ENCODE assay signal across 19 mouse cellular contexts in genomic region chr2:71451761-71452160, GRCm38 (mm10). TPM values are rescaled to one million over a fixed set of nuclear protein-coding genes. Genes with fewer than 3 reads are reported as not detected.
DNase-seq lines count a peak whose midpoint lies in the region; ATAC-seq and TF ChIP-seq lines count a peak whose summit lies in the region.
"Had no signal": no experiment of that assay in that cellular context is flagged by ENCODE, and none has a peak within 500 bp of the region (broad histone marks: within the 10 kb centered on the region; RNA-seq: fewer than 3 reads in every experiment).

No protein-coding gene starts in this region.

- H3K27ac ChIP-seq in hindbrain, postnatal 0 days, result no peak overlapping the region
- no peak overlapping the region for H3K27ac ChIP-seq in hindbrain, embryonic 13.5 days
- H3K27ac ChIP-seq in midbrain, postnatal 0 days (ENCODE audit: low read depth, low read length), result no peak overlapping the region
- no peak overlapping the region for H3K27ac ChIP-seq in midbrain, embryonic 15.5 days
- H3K27ac ChIP-seq in cortical plate, adult 2 months (ENCODE audit: insufficient read depth, low read length), result no peak overlapping the region
- no peak overlapping the region for H3K27ac ChIP-seq in midbrain, embryonic 13.5 days
- H3K27ac ChIP-seq: gastrocnemius, adult 2 months; hindbrain, embryonic 12.5 days; limb, embryonic 15.5 days had no signal

- H3K4me2 ChIP-seq in hindbrain, postnatal 0 days (ENCODE audit: low read depth, low read length), result no peak overlapping the region
- H3K4me2 ChIP-seq in hindbrain, embryonic 13.5 days, result no peak overlapping the region
- no peak overlapping the region for H3K4me2 ChIP-seq in midbrain, postnatal 0 days (ENCODE audit: low read depth, low read length, poor library complexity, severe bottlenecking)
- H3K4me2 ChIP-seq in midbrain, embryonic 15.5 days, result no peak overlapping the region
- H3K4me2 ChIP-seq in midbrain, embryonic 13.5 days (replicated peaks), result no peak overlapping the region

- no peak overlapping the region for H3K4me3 ChIP-seq in hindbrain, postnatal 0 days (ENCODE audit: low read length)
- H3K4me3 ChIP-seq in hindbrain, embryonic 13.5 days, result no peak overlapping the region
- H3K4me3 ChIP-seq in midbrain, postnatal 0 days (ENCODE audit: low read depth, low read length), result no peak overlapping the region
- no peak overlapping the region for H3K4me3 ChIP-seq in midbrain, embryonic 15.5 days
- H3K4me3 ChIP-seq in cortical plate, adult 2 months (ENCODE audit: insufficient read depth, low read length), result no peak overlapping the region
- H3K4me3 ChIP-seq in midbrain, embryonic 13.5 days (replicated peaks), result no peak overlapping the region
- H3K4me3 ChIP-seq: gastrocnemius, adult 2 months; hindbrain, embryonic 12.5 days had no signal

- no peaks in the 10 kb centered on the region for H3K9me3 ChIP-seq in hindbrain, postnatal 0 days (ENCODE audit: low read length)
- no peaks in the 10 kb centered on the region for H3K9me3 ChIP-seq in hindbrain, embryonic 13.5 days
- H3K9me3 ChIP-seq in midbrain, postnatal 0 days (ENCODE audit: low read length), result no peaks in the 10 kb centered on the region
- H3K9me3 ChIP-seq in midbrain, embryonic 15.5 days, result no peaks in the 10 kb centered on the region
- no peaks in the 10 kb centered on the region for H3K9me3 ChIP-seq in midbrain, embryonic 13.5 days
- H3K9me3 ChIP-seq: G1E; hindbrain, embryonic 12.5 days; limb, embryonic 15.5 days had no signal

- no peaks in the 10 kb centered on the region for H3K4me1 ChIP-seq in hindbrain, postnatal 0 days (ENCODE audit: insufficient read depth, low read length)
- peaks cover 3% of the 10 kb centered on the region; the same call in 1 of the 2 replicates for H3K4me1 ChIP-seq in hindbrain, embryonic 13.5 days (replicated peaks)
- H3K4me1 ChIP-seq in midbrain, postnatal 0 days (ENCODE audit: insufficient read depth, low read length), result no peaks in the 10 kb centered on the region
- peaks cover 8% of the 10 kb centered on the region; the same call in 1 of the 2 replicates for H3K4me1 ChIP-seq in midbrain, embryonic 15.5 days
- H3K4me1 ChIP-seq in cortical plate, adult 2 months (ENCODE audit: control insufficient read depth, insufficient read depth, low read length), result no peaks in the 10 kb centered on the region
- 0 out of 2 replicates have a peak, but pooled peaks cover 5% of the 10 kb centered on the region for H3K4me1 ChIP-seq in midbrain, embryonic 13.5 days (replicated peaks)

- no peak for TF ChIP-seq POLR2A in cortical plate, adult 2 months (IDR thresholded peaks at IDR 0.05; ENCODE audit: extremely low read depth, insufficient read depth, low read length)

- no peaks in the 10 kb centered on the region for H3K27me3 ChIP-seq in hindbrain, postnatal 0 days (ENCODE audit: insufficient read depth, low read length)
- H3K27me3 ChIP-seq in hindbrain, embryonic 13.5 days, result peaks cover 25% of the 10 kb centered on the region
- 0 out of 2 replicates have a peak, but pooled peaks cover 5% of the 10 kb centered on the region for H3K27me3 ChIP-seq in midbrain, postnatal 0 days (ENCODE audit: insufficient read depth, low read length)
- 0 out of 2 replicates have a peak, but pooled peaks cover 3% of the 10 kb centered on the region for H3K27me3 ChIP-seq in midbrain, embryonic 15.5 days (replicated peaks)
- H3K27me3 ChIP-seq in midbrain, embryonic 13.5 days, result peaks cover 29% of the 10 kb centered on the region
- H3K27me3 ChIP-seq: limb, embryonic 15.5 days had no signal

- H3K36me3 ChIP-seq in hindbrain, postnatal 0 days (ENCODE audit: insufficient read depth, low read length), result no peaks in the 10 kb centered on the region
- H3K36me3 ChIP-seq in hindbrain, embryonic 13.5 days, result no peaks in the 10 kb centered on the region
- no peaks in the 10 kb centered on the region for H3K36me3 ChIP-seq in midbrain, postnatal 0 days (ENCODE audit: insufficient read depth, low read length)
- no peaks in the 10 kb centered on the region for H3K36me3 ChIP-seq in midbrain, embryonic 15.5 days (replicated peaks)
- no peaks in the 10 kb centered on the region for H3K36me3 ChIP-seq in midbrain, embryonic 13.5 days
- H3K36me3 ChIP-seq: hindbrain, embryonic 12.5 days; limb, embryonic 15.5 days had no signal

- no peak for ATAC-seq in hindbrain, postnatal 0 days
- no peak for ATAC-seq in hindbrain, embryonic 13.5 days (ENCODE audit: low FRiP score)
- no peak for ATAC-seq in midbrain, postnatal 0 days (ENCODE audit: low FRiP score)
- ATAC-seq in midbrain, embryonic 15.5 days (replicated peaks), result no peak
- ATAC-seq in midbrain, embryonic 13.5 days, result no peak
- ATAC-seq: forebrain, embryonic 16.5 days had no signal

- peak; percentile 35 for TF ChIP-seq CTCF in hindbrain, postnatal 0 days (IDR thresholded peaks at IDR 0.05; ENCODE audit: low read depth)
- TF ChIP-seq CTCF in midbrain, postnatal 0 days (IDR thresholded peaks at IDR 0.05), result peak; percentile 45
- TF ChIP-seq CTCF in cortical plate, adult 2 months (IDR thresholded peaks at IDR 0.05; ENCODE audit: extremely low read depth, insufficient read depth, low read length), result 0 out of 2 replicates have a peak, but pooled peaks have one; percentile 18

- DNase-seq in hindbrain, postnatal 0 days (ENCODE audit: low spot score), result no peak
- DNase-seq in midbrain, postnatal 0 days (ENCODE audit: low spot score), result no peak
- no peak for DNase-seq in c-Kit-positive CD71-positive TER-119-positive erythroid progenitor cells, embryonic 14.5 days (ENCODE audit: low spot score)
- DNase-seq in gastrocnemius, postnatal 10 days, result no peak
- DNase-seq: adrenal gland, adult 8-10 months; gastrocnemius, adult 2 months; kidney, adult 11 months; kidney, postnatal 36 days; lung, postnatal 10 days; right cerebral cortex, postnatal 4 days; thymus, postnatal 25 days had no signal

- no peak overlapping the region for H3K9ac ChIP-seq in hindbrain, postnatal 0 days (replicated peaks; ENCODE audit: low read length)
- H3K9ac ChIP-seq in hindbrain, embryonic 13.5 days, result no peak overlapping the region
- H3K9ac ChIP-seq in midbrain, postnatal 0 days (replicated peaks; ENCODE audit: low read length, poor library complexity, severe bottlenecking), result no peak overlapping the region
- H3K9ac ChIP-seq in midbrain, embryonic 15.5 days, result no peak overlapping the region
- H3K9ac ChIP-seq in midbrain, embryonic 13.5 days (replicated peaks), result no peak overlapping the region
- H3K9ac ChIP-seq: hindbrain, embryonic 12.5 days; limb, embryonic 15.5 days had no signal

- WGBS in hindbrain, postnatal 0 days, result 59% methylated on average over 5 of the region's 5 CpGs
- 65% methylated on average over 5 of the region's 5 CpGs for WGBS in hindbrain, embryonic 13.5 days
- 70% methylated on average over 5 of the region's 5 CpGs for WGBS in midbrain, postnatal 0 days
- 64% methylated on average over 5 of the region's 5 CpGs for WGBS in midbrain, embryonic 15.5 days
- WGBS in midbrain, embryonic 13.5 days, result 63% methylated on average over 5 of the region's 5 CpGs

RNA-seq across cellular contexts. Expression of gene Metap1d, which starts 1.3 kb away (rescaled TPM):
- total RNA-seq in hindbrain, postnatal 0 days (2014; rRNA removed), result 12.0 and 14.4 TPM in 2 replicates
- polyA plus RNA-seq in hindbrain, postnatal 0 days (2015; fragmentation: Nextera tagmentation; extraction: Ambion mirVana), result 26.2 and 29.1 TPM in 2 replicates
- 33.4 and 33.7 TPM in 2 replicates for polyA plus RNA-seq in hindbrain, embryonic 13.5 days (2015; fragmentation: Nextera tagmentation; extraction: Ambion mirVana)
- 14.4 and 16.9 TPM in 2 replicates for total RNA-seq in midbrain, postnatal 0 days (2014; rRNA removed)
- polyA plus RNA-seq in midbrain, postnatal 0 days (2015; fragmentation: Nextera tagmentation; extraction: Ambion mirVana), result 25.1 and 27.7 TPM in 2 replicates
- 35.7 and 36.7 TPM in 2 replicates for polyA plus RNA-seq in midbrain, embryonic 15.5 days (2015; fragmentation: Nextera tagmentation; extraction: Ambion mirVana)
- 40.9 and 41.5 TPM in 2 replicates for polyA plus RNA-seq in cortical plate, adult 2 months (2012; rRNA removed)
- 10 to 100 TPM; 22.6 to 26.1 TPM for total RNA-seq in gastrocnemius, postnatal 10 days (2021)
- 35.1 and 39.3 TPM in 2 replicates for polyA plus RNA-seq in midbrain, embryonic 13.5 days (2015; fragmentation: Nextera tagmentation; extraction: Ambion mirVana)
